Mouse (Mus musculus) forebrain, embryonic 12.5 days (tissue): Measurements from ENCODE around the gene Casp14. TPM values are rescaled to one million over a fixed set of nuclear protein-coding genes. Genes with fewer than 3 reads are reported as not detected.

Source experiments
- polyA plus RNA-seq: library from polyadenylated mRNA; unstranded; fragments of >200 nt; fragmentation: Nextera tagmentation; extraction: Ambion mirVana; gene quantifications from 2 replicates; pipeline ENCODE4 v1.2.1, GENCODE M21; 2016

The Casp14 gene
- polyA plus RNA-seq, 1 experiment from 2014 or later: not detected

Other genes with a start within 250 kb of the Casp14 start
- not detected in 2 replicates for gene Olfr1358, start 200.9 kb downstream of the Casp14 start, polyA plus RNA-seq
- gene Ilvbl, start 143.9 kb downstream of the Casp14 start, polyA plus RNA-seq: 39.0 and 39.3 TPM in 2 replicates
- 8.3 and 8.5 TPM in 2 replicates for gene Syde1, start 126.3 kb downstream of the Casp14 start, polyA plus RNA-seq
- gene Olfr1357, start 100.2 kb downstream of the Casp14 start, polyA plus RNA-seq: not detected in 2 replicates
- gene Ccdc105, start 34.8 kb upstream of the Casp14 start, polyA plus RNA-seq: 0.13 and 0.44 TPM in 2 replicates
- 1.7 and 1.8 TPM in 2 replicates for gene Slc1a6, start 62.2 kb upstream of the Casp14 start, polyA plus RNA-seq
- gene Olfr1356, start 133.9 kb upstream of the Casp14 start, polyA plus RNA-seq: not detected in 2 replicates
- not detected in 2 replicates for gene Olfr1355, start 157.2 kb upstream of the Casp14 start, polyA plus RNA-seq
- gene Olfr1354, start 194.9 kb upstream of the Casp14 start, polyA plus RNA-seq: 0.12 TPM in 1 of 2 replicates, not detected in the other
- not detected in 2 replicates for gene Olfr8, start 232.3 kb upstream of the Casp14 start, polyA plus RNA-seq
- not detected in 2 replicates for gene Olfr1353, start 245.0 kb upstream of the Casp14 start, polyA plus RNA-seq